Mouse (Mus musculus): Measurements from ENCODE around the gene H2-T24.

Gene H2-T24

GRCm38 (mm10) chr17:35980363-35980754 lies 40.0 kb downstream of the H2-T24 start:
- Histone ChIP-seq H3K4me3 (replicated peaks; ENCODE audit: low read length) (peak overlapping the region; percentile 93), H3K27me3 (ENCODE audit: insufficient read depth, low read length) (no peaks in the 10 kb centered on the region), H3K36me3 (ENCODE audit: insufficient read depth, low read length) (peaks cover 64% of the 10 kb centered on the region)

DNA sequence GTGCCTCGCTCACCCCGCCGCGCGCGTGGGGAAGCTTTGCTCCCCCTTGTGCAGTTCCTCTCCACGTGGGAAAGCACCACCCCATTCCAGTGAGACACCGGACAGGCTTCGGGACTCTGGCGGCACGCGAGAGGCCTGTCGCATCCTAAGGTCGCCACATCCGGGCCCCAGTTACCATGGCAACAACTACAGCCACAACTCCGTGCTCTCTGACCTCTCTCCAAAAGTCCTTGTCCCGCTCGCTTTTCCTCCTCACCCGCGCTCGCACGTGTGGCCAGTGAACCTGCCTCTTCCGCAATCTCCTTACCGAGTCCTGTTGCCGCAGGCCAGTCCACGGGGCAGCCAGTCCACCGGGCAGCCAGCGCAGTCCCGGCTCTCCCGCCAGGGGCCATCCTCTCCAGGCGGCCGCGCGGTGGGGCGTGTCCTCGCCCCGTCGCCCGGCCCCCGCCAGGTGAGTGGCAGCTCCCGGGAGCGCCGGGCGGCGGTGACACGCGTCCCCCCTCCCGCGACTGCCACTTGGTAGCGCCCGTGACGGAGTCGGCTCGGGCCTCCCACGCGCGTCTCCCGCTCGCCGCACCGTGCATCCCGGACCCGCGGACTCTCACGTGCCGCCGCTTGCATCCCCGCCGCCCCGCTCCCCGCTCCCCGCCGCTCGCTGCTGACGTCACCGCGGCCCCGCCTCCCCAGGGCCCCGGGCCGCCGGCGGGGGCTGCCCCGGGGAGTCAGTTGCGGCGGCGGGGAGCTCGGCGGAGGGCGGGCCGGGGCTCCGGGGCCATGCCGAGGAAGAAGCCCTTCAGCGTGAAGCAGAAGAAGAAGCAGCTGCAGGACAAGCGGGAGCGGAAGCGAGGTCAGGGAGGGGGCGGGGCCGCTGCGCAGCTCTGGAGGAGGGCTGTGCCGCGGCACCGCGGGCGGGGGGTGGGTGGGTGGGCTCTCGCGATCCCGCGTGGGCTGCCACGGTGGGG lies 40.7 kb downstream of the H2-T24 start, which contains the start of the genes Gnl1 and Prr3:
Gnl1 (plus strand) TSS at position 451 of the 962 bp plus-strand sequence.
Prr3 (minus strand) TSS at position 836 of the 962 bp plus-strand sequence.
- TF ChIP-seq POU5F1 (IDR thresholded peaks at IDR 0.05; ENCODE audit: borderline replicate concordance, low read length) (no peak), NANOG (IDR thresholded peaks at IDR 0.05; ENCODE audit: borderline replicate concordance, low read length) (no peak)
- Histone ChIP-seq H3K4me3 (replicated peaks; ENCODE audit: low read length) (peak within 1 kb of the TSS; percentile 93), H3K36me3 (ENCODE audit: insufficient read depth, low read length) (peaks cover 64% of the 10 kb centered on the region), H3K27me3 (ENCODE audit: insufficient read depth, low read length) (no peaks in the 10 kb centered on the region), H3K4me1 (replicated peaks; ENCODE audit: low read depth, low read length) (peaks cover 56% of the 10 kb centered on the region), H3K9me3 (ENCODE audit: low read length) (no peaks in the 10 kb centered on the region)

More at GRCm38 (mm10) chr17:35980363-35980754, 40.0 kb downstream of the H2-T24 start:
- TF ChIP-seq POU5F1 (IDR thresholded peaks at IDR 0.05; ENCODE audit: borderline replicate concordance, low read length), result no peak
- TF ChIP-seq CTCF (conservative IDR thresholded peaks at IDR 0.05; ENCODE audit: low read length), result no peak
- TF ChIP-seq NANOG (IDR thresholded peaks at IDR 0.05; ENCODE audit: borderline replicate concordance, low read length), result no peak
- H3K4me1 ChIP-seq (replicated peaks; ENCODE audit: low read depth, low read length), result peaks cover 59% of the 10 kb centered on the region
- H3K9me3 ChIP-seq (ENCODE audit: low read length), result no peaks in the 10 kb centered on the region

DNA sequence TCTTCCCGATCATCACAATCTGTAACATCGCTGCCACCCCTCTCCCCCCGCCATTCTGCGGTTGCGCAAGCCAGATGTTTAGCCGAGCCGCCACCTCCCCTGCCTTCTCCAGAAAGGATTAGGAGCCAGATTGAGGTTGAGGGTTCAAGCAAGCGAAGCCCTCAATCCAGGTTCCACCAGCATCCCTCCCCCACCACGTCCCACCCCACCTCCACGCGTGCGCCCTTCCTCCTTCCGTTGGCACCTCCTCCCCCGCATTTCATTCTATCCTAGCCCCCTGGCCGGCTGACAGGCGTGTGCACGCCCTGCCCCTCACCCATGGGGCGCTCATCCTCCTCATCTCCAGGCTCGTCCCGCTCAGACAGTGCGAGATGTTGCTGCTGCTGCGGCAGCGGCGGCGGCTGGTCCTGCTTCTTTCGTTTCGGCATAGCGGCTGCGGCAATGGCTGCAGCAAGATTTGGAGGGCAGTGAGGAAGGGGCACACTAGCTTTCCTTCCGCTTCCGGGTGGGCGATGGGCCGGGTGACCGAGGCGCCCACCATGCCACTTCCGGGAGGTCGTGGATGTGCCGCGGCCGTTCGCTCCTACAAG lies 41.5 kb downstream of the H2-T24 start:
- TF ChIP-seq NANOG (IDR thresholded peaks at IDR 0.05; ENCODE audit: borderline replicate concordance, low read length) (no peak), CTCF (conservative IDR thresholded peaks at IDR 0.05; ENCODE audit: low read length) (no peak), POU5F1 (IDR thresholded peaks at IDR 0.05; ENCODE audit: borderline replicate concordance, low read length) (no peak)
- Histone ChIP-seq H3K36me3 (ENCODE audit: insufficient read depth, low read length) (peaks cover 66% of the 10 kb centered on the region), H3K9me3 (ENCODE audit: low read length) (no peaks in the 10 kb centered on the region)

GRCm38 (mm10) chr17:35972131-35972530 lies 48.2 kb downstream of the H2-T24 start:
- Histone ChIP-seq H3K9me3 (ENCODE audit: low read length) (no peaks in the 10 kb centered on the region), H3K4me1 (replicated peaks; ENCODE audit: low read depth, low read length) (peaks cover 52% of the 10 kb centered on the region), H3K27me3 (ENCODE audit: insufficient read depth, low read length) (no peaks in the 10 kb centered on the region), H3K36me3 (ENCODE audit: insufficient read depth, low read length) (peaks cover 67% of the 10 kb centered on the region), H3K4me3 (replicated peaks; ENCODE audit: low read length) (no peak overlapping the region)
- TF ChIP-seq POU5F1 (IDR thresholded peaks at IDR 0.05; ENCODE audit: borderline replicate concordance, low read length) (no peak), NANOG (IDR thresholded peaks at IDR 0.05; ENCODE audit: borderline replicate concordance, low read length) (no peak), CTCF (conservative IDR thresholded peaks at IDR 0.05; ENCODE audit: low read length) (no peak)

More for the DNA sequence above, 41.5 kb downstream of the H2-T24 start:
- Histone ChIP-seq H3K4me3 (replicated peaks; ENCODE audit: low read length) (peak overlapping the region; percentile 93), H3K4me1 (replicated peaks; ENCODE audit: low read depth, low read length) (peaks cover 59% of the 10 kb centered on the region), H3K27me3 (ENCODE audit: insufficient read depth, low read length) (no peaks in the 10 kb centered on the region)

DNA sequence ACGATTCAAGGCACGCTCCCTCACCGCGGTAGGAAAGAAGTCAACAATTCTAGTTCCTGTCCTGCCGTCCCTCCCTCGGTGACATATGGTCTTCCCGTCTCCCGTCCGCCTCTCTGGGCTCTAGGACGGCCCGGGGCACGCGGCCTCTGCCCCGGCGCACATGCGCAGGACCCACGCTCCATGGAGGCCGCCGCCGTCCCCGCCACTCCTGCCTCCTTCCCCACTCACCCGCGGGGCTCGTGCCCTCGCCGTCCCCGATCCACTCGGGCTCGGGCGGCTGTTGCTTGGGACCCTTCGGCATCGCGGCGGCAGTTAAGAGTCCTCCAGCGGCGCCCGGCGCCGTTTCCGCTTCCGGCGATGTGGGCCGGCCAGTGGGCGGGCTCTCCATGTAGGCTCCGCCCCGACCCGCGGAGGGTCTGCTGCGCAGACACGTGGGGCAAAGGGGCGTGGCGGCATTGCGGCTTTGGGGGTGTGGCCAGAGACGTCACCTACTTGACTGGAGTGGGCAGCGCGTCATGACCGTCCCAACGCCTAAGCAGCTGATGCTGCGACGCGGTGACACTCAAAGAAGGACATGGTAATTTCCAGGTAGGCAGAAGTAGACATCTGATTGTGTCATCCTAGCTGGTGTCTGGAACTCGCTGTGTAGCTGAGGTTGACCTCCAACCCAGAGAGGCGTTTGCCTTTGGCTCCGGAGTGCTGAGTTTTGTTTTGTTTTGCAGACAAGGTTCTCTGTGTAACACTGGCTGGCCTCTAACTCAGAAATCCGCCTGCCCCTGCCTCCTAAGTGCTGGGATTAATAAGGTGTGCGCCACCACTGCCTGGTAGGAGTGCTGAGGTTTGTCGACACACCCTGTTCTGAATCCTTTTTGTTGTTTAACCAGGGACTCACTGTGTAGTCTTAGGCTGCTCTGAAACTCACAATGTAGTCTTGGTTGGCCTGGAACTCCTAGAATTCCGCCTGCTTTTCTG lies 50.7 kb downstream of the H2-T24 start, which contains the start of gene Abcf1:
Abcf1 (minus strand) TSS at position 344 of the 972 bp plus-strand sequence.
- H3K4me3 ChIP-seq (replicated peaks; ENCODE audit: low read length), result peak within 1 kb of the TSS; percentile 99
- H3K36me3 ChIP-seq (ENCODE audit: insufficient read depth, low read length), result peaks cover 67% of the 10 kb centered on the region
- H3K27me3 ChIP-seq (ENCODE audit: insufficient read depth, low read length), result no peaks in the 10 kb centered on the region
- no peaks in the 10 kb centered on the region for H3K9me3 ChIP-seq (ENCODE audit: low read length)
- TF ChIP-seq NANOG (IDR thresholded peaks at IDR 0.05; ENCODE audit: borderline replicate concordance, low read length) (no peak), POU5F1 (IDR thresholded peaks at IDR 0.05; ENCODE audit: borderline replicate concordance, low read length) (no peak), CTCF (conservative IDR thresholded peaks at IDR 0.05; ENCODE audit: low read length) (no peak)
- H3K4me1 ChIP-seq (replicated peaks; ENCODE audit: low read depth, low read length), result peaks cover 73% of the 10 kb centered on the region

DNA sequence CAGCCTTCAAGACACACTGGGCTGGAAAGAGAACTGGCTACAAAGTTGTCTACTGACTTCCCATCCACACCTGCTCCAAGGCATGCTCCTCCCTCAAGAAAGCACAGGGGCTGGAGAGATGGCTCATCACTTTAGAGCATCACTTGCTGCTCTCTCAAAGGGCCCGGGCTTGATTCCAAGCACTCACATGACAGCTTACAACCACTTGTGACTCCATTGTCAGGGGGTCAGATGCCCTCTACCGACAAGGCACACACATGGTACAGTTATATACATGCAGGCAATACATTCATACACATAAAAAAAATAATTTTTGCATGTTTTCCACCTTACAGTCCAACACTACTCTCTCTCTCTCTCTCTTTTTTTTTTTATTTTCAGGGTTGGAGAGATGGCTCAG lies 52.7 kb downstream of the H2-T24 start:
- TF ChIP-seq NANOG (IDR thresholded peaks at IDR 0.05; ENCODE audit: borderline replicate concordance, low read length), result no peak
- no peak for TF ChIP-seq CTCF (conservative IDR thresholded peaks at IDR 0.05; ENCODE audit: low read length)
- TF ChIP-seq POU5F1 (IDR thresholded peaks at IDR 0.05; ENCODE audit: borderline replicate concordance, low read length), result no peak
- Histone ChIP-seq H3K4me1 (replicated peaks; ENCODE audit: low read depth, low read length) (peaks cover 84% of the 10 kb centered on the region), H3K9me3 (ENCODE audit: low read length) (no peaks in the 10 kb centered on the region), H3K36me3 (ENCODE audit: insufficient read depth, low read length) (peaks cover 67% of the 10 kb centered on the region), H3K27me3 (ENCODE audit: insufficient read depth, low read length) (no peaks in the 10 kb centered on the region), H3K4me3 (replicated peaks; ENCODE audit: low read length) (no peak overlapping the region)

- Histone ChIP-seq H3K4me1 (replicated peaks; ENCODE audit: low read depth, low read length) (peaks cover 92% of the 10 kb centered on the region), H3K36me3 (ENCODE audit: insufficient read depth, low read length) (peaks cover 98% of the 10 kb centered on the region), H3K9me3 (ENCODE audit: low read length) (no peaks in the 10 kb centered on the region), H3K4me3 (replicated peaks; ENCODE audit: low read length) (peak overlapping the region; percentile 32; the same call in 1 of the 2 replicates), H3K27me3 (ENCODE audit: insufficient read depth, low read length) (no peaks in the 10 kb centered on the region)
- TF ChIP-seq POU5F1 (IDR thresholded peaks at IDR 0.05; ENCODE audit: borderline replicate concordance, low read length), result no peak
- no peak for TF ChIP-seq NANOG (IDR thresholded peaks at IDR 0.05; ENCODE audit: borderline replicate concordance, low read length)
- no peak for TF ChIP-seq CTCF (conservative IDR thresholded peaks at IDR 0.05; ENCODE audit: low read length)
Observed at GRCm38 (mm10) chr17:35963279-35963678, 57.1 kb downstream of the H2-T24 start.

Measured in E14TG2a.4 (cell line).